Mouse (Mus musculus) urinary bladder, adult 2 months (tissue): ENCODE data around the gene Plekha6. TPM values are rescaled to one million over a fixed set of nuclear protein-coding genes. Genes with fewer than 3 reads are reported as not detected.

Experiments
- DNase-seq: peaks from one replicate; pipeline ENCODE4 v3.0.0; 2022; ENCODE audit warnings: low spot score
- polyA plus RNA-seq: library from polyadenylated mRNA; depleted of rRNA; stranded (reverse); fragments of >200 nt; gene quantifications from 2 replicates; pipeline ENCODE4 v1.2.3, GENCODE M21; 2012

The Plekha6 gene
- polyA plus RNA-seq, 1 experiment = 81.1 TPM

DNA sequence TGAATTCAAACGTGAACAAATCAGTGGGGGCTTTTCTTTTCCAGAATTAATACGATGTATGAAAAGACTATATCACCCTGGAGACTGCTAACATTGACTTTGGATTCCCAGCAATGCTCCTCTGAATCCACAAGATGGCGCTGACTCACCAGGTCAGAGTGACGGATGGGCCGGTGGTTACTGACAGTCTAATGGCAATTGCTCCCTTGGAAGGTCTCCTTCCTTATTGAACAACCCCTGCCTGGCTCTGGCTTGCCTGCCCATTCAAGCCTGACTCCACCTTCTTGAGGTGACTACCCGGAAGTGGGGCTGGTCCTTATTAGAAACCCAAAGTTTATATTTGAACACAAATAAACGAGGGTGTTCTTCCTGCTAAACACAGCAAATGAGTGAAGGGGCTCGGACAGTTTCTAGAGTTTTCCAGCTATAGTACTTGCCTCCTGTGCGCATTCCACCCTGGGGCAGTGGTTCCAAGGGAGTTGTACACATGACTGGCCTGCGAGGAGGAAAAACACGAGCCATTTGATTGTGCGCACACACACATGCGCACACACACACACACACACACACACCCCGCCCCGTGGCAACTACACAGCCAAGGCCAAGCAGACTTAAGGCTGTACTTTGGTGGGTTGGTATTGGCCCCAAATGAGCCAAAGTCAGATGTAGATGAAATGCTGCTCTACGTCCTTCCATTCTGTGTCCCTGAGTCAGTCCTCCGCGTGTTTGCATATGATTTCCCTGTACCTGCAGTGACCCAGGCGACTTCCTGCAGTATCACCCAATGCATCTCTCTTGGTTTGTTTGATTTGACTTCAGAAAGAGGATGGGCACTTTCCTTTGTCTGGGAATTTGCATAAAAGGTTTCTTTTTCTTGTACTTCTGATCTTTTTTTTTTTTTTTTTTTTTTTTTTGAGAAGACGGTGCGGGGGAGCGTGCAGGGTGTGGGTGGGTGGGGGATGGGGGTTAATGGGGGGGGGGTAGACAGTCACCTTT lies 17.7 kb upstream of the Plekha6 start:
- no peak for DNase-seq

DNA sequence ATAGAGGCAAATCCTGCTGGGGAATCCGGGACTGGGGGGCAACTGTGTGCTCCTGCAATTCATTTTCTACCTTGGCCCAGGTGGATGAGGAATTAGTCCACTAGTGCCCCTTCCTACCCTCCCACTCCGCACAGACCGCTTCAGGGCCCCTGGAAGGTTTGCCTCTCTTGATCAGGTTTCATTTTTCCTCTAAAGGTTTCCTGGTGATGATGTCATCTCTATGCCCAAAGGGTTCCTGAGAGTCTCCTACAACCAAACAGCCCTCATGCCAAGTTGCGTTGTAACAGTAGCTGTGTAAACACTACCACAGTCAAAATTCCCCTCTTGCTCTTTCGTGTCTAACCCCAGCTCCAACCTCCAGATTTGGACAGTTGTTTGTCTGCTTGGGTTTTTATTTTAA lies 16.7 kb upstream of the Plekha6 start:
- no peak for DNase-seq

DNA sequence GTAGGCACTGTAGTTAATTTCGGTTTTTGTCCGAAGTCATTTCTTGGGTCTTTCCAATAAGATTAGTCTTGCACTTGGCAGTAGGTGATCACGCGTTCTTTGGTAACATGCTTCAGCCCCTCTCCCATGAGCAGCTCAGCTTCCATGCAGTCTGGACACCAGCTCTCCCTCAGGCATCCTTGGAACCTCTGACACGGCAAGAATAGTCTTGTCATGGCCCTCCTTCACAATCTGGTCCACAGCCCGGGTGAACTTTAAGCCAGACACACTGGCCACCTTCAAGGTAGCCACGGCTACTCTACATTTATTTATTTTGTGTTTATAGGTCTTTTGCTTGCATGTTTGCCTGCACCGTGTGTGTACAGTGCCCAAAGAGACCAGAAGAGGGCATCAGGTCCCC lies 15.9 kb upstream of the Plekha6 start:
- no peak for DNase-seq

DNA sequence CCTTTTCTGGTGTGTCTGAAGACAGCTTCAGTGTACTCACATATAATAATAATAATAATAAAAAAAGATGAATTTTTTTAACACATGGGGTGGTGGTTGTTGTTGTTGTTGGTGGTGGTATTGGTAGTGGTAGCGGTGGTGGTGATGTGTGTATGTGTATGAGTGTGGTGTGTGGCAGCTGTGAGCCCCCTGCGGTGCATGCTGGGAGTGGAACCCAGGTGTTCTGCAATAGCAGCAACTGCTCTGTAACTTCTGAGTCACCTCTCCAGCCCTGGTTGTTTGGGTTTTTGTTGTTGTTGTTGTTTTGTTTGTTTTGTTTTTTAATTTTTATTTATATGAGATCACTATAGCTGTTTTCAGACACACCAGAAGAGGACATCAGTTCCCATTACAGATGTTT lies 13.5 kb upstream of the Plekha6 start:
- DNase-seq = no peak

DNA sequence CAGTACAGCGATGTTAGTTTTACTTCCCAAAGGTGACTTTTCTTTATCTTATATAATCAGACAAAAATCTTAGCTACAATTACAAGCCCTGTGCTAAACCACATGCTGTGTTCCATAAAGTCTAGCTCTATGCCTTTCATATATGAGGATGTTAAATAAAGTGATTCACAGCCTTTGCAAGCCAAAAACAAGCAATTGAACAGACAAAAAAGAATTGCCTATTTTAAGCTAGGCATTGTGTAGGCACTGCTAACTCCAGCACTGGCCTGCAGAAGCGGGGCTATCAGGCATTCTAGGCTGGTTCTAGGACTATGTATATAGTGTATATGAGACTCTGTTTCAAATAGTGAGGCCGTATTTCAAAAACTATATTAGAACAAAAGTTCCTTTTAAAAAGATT lies 11.8 kb upstream of the Plekha6 start:
- DNase-seq = no peak

DNA sequence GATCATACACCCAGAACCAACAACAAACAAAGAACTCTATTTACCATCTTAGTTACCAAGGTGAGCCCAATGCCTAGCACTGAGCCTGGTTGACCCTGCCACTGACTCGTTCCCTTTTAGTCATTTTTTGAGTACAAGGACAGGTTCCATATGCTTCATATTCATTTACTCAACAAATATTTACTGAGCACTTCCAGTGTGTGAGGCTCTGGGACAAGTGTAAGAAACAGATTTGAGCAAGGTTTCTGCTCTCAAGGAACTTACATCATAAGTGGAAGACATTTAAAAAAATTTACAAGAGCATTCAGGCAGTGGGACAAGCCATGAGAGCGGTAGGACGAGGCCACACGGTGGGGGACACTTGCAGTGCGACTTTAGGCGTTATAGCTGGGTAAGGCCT lies 8.7 kb upstream of the Plekha6 start:
- no peak for DNase-seq

DNA sequence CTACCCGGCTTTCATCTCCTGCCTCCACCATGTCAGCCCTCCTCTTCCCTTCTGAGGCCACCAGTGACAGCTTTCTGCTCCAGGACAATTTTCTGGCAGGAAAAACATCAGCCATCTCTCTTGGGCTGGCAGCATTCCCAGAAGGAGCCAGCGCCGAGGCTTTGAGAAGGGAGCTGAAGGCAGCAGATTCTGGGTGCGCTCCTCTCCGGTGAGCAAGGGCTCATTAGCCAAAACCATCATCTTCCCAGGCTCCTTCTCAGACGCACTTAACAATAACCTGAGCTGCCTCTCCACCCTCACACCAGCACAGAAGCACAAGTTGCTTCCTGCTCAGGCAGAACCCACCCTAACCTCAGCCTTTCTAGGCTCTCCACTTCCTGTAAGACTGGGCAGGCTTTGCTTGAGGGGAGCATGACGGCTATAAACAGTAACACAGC lies 4.9 kb upstream of the Plekha6 start:
- DNase-seq = no peak

DNA sequence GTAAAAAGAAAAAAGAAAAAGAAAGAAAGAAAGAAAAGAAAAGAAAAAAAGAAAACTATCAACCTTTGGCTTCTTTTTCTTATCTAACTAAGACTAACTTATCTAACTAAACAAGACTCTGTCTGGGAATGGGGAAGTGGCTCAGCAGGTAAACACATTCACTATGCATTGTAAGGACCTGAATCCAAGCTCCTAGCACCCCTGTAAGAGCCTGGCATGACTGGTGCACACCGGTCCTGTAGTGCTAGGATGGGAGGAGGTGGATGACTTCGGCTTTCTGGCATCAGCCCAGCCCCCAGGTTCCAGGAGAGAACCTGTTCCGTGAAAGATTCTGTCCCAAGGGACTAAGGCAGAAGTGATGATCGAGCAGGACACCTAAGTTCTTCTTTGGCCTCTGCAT lies 2.5 kb upstream of the Plekha6 start:
- DNase-seq = no peak

DNA sequence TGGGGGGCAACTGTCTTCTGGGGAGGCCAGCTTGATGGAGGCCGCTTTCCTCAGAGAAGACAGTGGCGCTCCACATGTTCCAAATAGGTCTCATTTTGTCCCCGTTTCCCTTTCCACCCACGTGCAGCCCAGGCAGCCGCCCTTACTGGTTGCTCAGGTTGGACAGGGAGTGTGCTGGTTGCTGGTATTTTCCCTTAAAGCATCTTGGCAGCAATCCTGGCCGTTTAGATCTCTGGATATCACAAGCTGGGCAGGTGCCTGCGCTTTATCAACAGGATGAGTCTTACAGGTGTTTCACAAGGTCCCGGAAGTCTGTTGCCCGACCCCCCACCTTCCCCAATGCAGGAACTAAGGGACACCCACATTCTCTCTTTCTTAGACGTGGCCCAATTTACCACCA lies 2.0 kb upstream of the Plekha6 start:
- DNase-seq = no peak

DNA sequence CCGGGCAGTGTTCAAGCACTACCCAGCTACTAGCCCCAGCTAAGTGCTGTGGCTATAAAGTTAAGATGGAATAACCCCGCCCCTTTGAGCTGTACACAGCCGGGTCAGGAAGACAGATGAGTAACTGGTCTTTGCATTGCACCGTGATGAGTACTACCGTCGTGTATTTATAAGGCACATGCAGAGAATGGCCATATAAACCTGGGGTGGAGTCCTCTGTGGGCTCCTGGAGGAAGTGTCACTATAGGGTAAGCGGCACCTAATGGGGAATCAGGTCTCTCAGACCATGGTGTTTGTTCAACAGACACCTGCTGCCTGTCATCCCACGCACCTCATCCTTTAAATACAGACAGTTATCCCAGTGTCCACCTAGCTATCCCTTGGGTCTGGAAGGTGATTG lies 1.0 kb upstream of the Plekha6 start:
- DNase-seq = no peak

DNA sequence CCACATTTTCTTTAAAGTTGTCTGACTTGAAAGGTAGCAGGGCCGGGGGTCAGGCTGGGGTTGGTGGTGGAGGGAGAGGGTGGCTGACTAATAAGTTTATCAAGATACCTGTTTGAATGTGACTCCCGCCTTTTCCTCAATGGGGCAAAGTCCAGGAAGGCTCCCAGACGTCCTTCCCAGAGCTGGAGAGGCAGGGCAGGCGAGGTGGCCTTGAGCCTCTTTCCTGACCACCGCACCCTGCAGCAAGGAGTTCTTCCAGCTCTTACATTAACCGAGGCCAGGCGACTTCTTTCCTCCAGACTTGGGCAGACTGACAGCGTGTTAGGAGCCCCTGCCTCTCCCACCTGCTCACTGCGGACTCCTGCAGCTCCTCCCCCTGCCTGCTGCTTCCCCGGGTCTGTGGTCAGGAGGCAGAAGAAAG lies 591 bp downstream of the Plekha6 start:
- peak; percentile 40 for DNase-seq

DNA sequence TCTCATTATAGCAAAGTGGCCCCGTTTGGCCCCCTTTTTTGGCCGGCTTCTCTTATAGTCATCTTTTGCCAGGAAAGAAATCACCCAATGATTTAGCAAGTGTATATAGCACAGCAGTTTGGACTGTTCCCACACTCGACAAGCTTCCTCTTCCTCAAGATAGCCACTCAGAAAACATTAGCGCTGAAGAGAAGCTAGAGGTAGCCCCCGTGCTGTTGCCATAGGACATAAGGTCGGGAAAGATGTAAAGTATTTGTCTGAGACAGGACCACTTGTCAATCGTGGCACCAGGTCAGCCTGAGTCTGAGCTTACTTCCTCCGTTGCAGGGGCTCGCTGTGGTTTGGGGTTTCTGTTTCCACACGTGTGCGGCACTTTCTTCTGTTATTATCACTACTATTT lies 1.1 kb downstream of the Plekha6 start:
- DNase-seq = no peak

DNA sequence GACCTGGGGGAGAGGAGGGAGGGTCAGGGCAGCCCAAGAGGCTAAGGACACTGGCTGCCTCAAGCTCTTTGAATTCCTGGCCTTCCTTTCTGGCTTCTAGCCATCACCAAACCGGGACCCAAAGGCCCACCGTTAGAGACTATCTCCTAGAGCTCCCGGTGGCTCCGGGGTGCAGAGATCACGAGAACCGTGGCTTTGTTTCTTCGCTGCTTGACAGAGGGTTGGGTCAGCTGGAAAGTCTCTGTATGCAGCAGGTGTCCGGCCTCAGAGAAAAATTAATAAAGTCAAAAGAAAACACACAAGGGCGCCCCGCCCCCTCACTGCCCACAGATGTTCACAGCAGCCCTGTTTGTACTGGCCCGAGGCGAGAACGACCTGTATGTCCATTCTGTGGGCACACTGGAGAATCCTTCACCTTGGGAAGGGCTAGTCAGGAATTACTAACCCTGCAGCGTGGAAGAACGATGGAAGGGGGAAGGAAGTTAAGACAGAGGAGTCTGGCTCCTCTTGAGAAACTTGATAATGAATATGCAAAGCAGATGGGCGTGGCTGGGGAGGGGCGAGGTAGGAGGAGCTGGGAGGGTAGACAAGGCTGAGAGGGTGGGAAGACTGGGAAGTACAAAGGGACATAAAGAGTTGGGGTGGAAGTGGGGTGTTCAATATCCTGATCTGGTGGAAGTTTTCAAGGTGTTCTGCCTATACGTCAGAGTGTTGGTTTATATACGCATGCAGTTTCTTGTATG lies 4.5 kb downstream of the Plekha6 start:
- DNase-seq = no peak

DNA sequence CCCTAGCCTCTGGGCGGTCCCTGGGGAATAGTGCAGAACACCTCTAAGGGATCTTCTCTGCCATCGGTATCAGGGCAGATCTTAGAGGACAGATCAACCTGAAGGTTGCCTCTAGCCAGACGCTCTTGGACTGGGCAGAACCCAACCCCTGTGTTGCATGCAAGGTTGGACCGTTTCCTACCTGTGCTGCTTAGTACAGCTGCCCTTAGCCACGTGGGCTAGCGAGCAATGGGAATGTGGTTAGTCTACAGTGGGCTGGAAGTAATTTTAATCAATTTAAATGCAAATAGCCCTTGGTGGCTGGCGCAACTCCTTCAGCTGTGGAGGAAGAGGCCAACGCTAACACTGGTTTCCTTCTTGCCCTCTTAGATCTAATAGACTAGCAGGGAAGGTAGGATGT lies 6.2 kb downstream of the Plekha6 start:
- no peak for DNase-seq

DNA sequence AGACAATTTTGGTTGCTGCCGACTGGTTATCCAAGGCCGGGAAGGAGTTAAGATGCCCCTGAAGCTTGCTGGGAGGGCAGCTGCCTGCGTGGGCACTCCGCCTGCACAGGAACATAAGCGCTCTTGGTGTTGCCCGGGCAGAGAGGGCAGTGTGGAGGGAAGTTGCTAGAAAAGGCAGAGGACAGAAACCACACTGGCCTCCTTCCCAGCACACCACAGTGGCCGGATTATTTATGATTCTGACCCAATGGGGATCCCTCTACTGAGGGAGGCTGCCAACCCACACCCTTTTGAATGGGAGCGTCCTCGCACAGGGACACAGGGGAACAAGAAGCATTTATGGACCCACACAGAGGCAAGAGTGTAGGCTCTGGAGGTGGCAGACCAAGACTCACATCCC lies 7.3 kb downstream of the Plekha6 start:
- DNase-seq = no peak

DNA sequence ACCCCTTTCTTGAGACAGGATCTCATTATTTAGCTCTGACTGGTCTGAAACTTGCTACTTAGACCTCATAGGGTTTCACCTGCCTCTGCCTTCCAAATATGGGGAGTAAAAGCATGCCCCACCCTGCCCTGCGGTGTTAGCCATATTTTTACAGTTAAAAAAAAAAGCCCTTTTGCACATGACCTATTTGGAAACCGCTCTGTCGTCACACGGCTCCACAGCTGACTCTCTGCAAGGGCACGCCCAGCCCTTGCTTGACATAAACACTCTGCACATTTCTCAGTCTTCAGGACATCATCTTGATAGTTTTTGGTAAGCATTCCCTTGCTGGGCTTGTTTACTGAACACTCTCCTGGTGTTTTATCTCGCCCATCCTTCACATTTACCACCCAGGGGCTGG lies 11.1 kb downstream of the Plekha6 start:
- DNase-seq = no peak

DNA sequence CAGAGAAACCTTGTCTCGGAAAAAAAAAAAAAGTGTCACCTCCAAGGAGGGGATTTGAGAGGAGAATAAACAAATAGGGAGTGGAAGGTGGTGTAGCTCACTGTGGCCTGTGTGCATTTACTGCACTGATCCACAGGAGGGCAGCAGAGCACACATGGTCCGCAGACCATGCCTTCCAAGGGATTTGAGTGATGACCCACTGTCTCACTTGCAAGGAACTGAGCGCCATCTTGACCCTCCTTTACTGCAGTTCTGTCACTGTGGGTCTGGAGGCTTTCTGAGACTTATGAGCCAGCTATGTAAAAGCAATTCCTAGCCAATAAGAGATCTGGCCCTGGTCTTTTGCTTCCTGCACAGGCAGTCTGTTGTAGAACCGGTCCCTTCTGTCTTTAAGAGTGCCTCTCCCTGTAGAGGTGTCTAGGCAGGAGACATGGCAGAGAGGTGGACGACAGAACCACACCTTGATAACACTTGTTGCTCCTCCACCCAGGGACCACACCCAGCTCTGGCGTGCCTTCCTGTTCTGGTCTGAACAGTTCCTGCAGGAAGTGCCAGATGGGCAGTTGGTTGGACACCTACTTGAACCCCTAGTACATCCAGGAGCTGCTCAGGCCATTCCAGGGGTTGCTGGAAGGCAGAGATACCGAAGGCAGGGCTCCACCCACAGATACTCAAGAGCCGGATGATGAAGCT lies 13.6 kb downstream of the Plekha6 start:
- DNase-seq = no peak

DNA sequence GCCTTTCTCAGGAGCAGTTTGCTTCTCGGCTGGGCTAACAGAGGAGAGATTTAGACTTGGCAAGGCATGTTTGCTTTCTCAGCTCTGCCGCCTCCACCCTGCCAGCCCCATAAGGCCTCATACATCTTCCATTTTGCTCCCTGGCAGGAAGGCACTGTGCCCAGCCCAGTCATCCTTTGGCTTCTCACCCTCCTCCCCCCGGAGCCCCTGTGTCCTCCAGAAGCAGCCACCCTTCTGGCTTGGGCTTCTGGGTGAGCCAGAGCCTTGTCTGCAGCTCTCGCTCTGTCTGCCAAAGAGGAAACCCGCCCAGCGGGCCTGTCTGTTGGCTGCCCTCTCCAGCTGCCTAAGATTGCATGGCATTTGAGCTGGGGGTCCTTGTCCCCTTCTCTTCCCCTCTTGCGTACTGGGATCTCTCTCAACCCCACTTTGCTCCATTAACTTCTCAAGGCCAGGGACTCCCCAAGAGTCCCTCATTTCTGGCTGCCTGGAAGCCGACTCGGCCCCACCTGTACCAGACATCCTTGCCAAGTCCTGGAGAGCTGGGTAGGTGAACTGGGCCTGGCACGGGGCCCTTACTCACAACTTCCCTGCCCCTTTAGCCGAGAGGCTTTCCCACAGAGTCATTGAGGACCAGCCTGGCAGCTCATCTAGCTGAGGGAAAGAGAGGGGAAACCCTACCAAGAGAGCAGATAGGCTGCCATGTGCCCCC lies 14.9 kb downstream of the Plekha6 start:
- DNase-seq = no peak

DNA sequence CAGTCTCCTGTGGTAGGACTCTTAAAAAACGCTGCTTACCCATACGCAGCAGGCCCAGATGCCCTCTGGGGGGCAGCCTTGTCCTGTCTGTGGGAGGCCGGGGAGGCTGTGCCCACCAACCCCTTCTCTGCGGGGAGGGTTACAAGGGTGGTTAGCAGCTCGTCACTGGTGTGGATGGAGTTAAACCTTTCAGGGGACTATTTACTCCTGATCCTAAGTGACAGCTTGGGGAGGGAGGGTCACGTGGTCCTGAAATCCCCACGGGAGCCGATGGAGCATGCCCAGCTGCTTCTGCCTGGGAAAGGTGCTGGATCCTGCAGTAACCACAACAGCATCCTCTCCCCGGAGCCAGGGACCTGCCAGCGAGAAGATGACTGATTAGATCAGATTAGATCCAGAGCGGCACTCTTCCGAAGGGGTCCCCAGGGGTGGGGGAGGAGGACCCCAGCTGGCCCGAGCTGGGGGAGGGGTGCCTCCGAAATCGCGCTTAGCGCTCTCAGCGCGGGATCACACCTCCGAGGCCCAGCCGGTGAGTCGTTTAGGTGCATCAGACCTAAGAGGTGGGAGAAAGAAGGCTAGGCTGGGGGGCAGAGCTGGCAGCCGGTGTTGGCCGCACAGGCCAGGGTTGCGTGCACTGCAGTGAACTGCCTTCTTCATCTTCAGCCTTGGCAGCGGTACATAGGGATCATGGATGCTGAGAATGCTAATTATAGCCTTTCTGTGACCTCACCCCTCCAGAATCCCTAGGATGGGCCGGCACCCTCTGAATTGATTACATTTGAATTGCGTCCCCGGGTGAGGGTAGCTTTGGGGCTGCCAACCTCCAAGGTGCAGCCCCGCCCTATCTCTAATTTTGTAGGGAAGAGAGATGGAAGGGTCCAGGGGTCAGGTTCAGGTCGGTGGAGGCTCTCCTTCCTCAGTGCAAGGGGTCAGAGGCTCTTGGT lies 17.3 kb downstream of the Plekha6 start:
- DNase-seq = no peak

DNA sequence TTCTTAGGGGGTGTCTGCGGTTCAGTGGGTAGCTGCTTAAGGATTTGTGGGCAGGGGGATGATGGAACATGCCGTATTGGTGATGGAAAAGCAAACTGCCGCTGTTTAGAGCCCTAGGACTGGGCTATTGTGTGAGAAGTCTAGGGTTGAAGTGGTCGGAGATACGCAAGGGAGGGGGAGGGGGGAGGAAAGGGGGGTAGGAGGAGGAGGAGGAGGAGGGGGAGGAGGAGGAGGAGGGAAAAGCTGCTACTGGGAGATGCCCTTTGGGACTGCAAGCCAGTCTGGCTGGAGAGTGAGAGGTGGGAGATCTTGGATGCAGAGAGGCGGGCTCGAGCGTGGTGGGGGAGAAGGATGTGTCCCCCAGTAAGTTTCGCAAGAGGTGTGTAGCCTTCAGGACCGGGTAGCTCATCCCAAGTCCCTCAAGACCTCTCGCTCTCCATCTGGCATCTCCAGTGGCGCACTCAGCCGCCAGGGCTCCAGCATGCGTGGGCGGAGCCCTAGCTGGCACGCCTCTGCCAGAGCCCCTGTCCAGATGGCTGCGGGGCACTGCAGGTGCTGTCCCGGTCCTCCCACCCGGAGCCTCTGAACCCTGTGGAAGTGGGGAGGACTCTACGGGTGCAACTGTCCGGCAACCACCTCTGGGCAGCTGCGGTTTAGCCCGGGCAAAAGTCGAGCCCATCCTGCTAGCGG lies 18.2 kb downstream of the Plekha6 start:
- DNase-seq = no peak
